Mouse (Mus musculus): ENCODE data around the gene Tob2. TPM values are rescaled to one million over a fixed set of nuclear protein-coding genes. Genes with fewer than 3 reads are reported as not detected.

Gene Tob2
- 14.6 and 14.7 TPM in 2 replicates for polyA plus RNA-seq (2016; fragmentation: Nextera tagmentation; extraction: Ambion mirVana)

DNA sequence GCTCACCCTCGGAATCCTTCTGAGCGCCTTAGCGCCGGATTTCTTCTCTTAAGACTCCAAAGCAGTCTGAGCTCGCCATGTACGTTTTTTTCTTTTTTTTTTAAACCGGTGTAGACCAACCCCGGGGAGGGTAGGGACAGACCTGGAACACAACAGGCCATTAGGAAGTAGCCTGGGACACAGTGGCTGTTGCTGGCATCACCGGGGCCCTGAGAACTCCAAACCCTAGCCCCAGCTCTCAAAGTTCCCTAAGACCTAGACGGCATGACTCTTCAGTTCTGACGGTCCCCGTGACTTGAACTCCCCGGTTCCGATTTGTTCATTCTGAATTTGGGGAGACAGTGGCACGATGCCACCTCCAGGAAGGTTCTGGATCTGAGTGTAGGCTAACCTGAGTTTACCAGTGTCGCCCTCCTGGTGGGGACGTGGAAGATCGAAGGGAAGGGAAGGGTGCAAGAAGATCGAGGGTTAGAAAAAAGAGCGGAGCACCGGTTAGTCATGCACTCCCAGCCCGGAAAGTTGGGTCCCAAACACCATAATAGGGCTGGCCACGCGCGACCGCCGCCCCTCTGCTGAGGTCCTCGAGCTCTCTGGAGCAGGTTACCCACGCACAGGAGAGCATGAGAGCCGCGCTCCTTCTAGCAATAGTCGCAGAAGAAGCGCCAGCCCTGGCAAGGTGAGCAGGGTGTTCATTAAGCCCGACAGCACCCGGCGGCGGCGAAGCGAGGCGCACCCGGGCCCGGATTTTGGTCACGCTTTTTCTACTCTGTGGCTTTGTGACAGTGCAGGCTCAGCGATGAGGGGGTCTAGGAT, at the start of gene Tob2:
Gene Tob2 (minus strand): TSS at position 280 of the 813 bp plus-strand sequence.
- ATAC-seq (ENCODE audit: insufficient number of reproducible peaks, low FRiP score): peak; percentile 27
- peak within 1 kb of the TSS; percentile 68 for H3K4me3 ChIP-seq
- H3K4me1 ChIP-seq (replicated peaks): peaks cover 10% of the 10 kb centered on the region
- WGBS: under 1% methylated on average over 44 of the region's 44 CpGs
- H3K27me3 ChIP-seq (replicated peaks): no peaks in the 10 kb centered on the region
- no peaks in the 10 kb centered on the region for H3K9me3 ChIP-seq (replicated peaks)
- H3K9ac ChIP-seq: peak within 1 kb of the TSS; percentile 85
- peak within 1 kb of the TSS; percentile 95 for H3K27ac ChIP-seq (ENCODE audit: poor library complexity, severe bottlenecking)
- peaks cover 13% of the 10 kb centered on the region for H3K36me3 ChIP-seq
- peak within 1 kb of the TSS; percentile 97 for H3K4me2 ChIP-seq

DNA sequence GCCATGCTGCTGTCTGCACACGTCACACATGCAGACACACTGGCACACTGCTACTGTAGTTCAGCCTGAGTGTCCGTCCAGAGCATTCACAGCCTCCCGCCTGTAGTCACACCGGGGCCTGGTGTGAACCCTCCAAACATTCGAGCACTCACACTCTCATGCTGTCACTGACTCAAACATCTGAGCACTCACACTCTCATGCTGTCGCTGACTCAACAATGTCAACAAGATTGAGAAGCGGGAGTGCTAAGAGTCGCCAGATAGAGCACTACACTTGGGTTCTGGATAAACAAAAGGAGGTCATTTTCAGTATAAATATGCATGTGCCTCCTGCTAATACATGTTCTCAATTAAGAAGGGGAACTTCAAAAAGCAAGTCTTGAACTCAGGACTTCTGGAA, 49.4 kb upstream of the Tob2 start:
- peaks cover 97% of the 10 kb centered on the region for H3K36me3 ChIP-seq
- 86% methylated on average over 8 of the region's 8 CpGs for WGBS
- no peak overlapping the region for H3K4me3 ChIP-seq
- H3K4me1 ChIP-seq (replicated peaks): no peaks in the 10 kb centered on the region
- H3K27ac ChIP-seq (ENCODE audit: poor library complexity, severe bottlenecking): no peak overlapping the region
- H3K27me3 ChIP-seq (replicated peaks): no peaks in the 10 kb centered on the region
- ATAC-seq (ENCODE audit: insufficient number of reproducible peaks, low FRiP score): no peak
- H3K9me3 ChIP-seq (replicated peaks): no peaks in the 10 kb centered on the region
- no peak overlapping the region for H3K9ac ChIP-seq
- H3K4me2 ChIP-seq: no peak overlapping the region

DNA sequence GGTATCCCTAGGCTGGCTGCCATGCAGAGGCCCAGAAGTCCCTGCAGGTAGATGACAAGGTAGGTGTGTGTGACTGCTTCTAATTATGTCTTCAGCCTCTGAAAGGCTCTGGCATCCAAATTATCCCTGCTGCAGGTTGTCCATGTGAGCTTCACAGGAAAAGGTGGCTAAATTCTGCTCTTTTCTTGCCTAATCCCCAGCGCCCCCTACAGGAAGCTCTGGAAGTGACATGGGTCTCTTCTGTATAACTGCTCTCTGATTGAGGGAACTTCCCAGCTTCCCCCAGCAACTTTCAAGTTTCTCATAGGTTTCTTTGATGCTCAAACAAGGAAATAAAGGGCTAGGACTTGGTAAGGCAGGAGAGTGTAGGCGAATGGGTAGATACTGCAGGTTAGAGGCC, 46.3 kb upstream of the Tob2 start:
- no peak overlapping the region for H3K4me3 ChIP-seq
- no peaks in the 10 kb centered on the region for H3K27me3 ChIP-seq (replicated peaks)
- no peak for ATAC-seq (ENCODE audit: insufficient number of reproducible peaks, low FRiP score)
- no peaks in the 10 kb centered on the region for H3K4me1 ChIP-seq (replicated peaks)
- H3K9me3 ChIP-seq (replicated peaks): no peaks in the 10 kb centered on the region
- no peak overlapping the region for H3K9ac ChIP-seq
- no peak overlapping the region for H3K27ac ChIP-seq (ENCODE audit: poor library complexity, severe bottlenecking)
- 37% methylated on average over 2 of the region's 2 CpGs for WGBS
- H3K4me2 ChIP-seq: no peak overlapping the region
- H3K36me3 ChIP-seq: peaks cover 97% of the 10 kb centered on the region

DNA sequence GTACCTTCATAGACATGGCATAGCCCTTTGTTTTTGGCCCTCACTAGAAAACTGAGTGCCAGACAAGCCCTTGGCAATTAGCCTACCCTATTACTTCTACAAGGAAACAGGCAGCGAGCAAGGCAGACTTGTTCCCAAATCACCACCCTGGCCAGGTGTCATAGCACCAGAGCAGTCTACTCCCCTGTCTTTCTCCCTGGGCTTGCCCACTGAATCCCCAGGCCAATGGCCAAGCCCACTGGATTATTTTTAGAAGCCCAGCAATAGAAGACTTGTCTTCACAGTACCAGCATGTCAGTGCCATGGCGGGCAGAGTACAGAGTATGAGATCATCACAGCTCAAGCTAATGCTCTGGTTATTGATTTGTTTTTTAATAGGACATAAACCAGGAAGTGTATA, 40.2 kb upstream of the Tob2 start:
- Histone ChIP-seq H3K4me2 (no peak overlapping the region), H3K9me3 (replicated peaks) (no peaks in the 10 kb centered on the region), H3K9ac (no peak overlapping the region), H3K36me3 (peaks cover 89% of the 10 kb centered on the region), H3K4me3 (no peak overlapping the region), H3K27me3 (replicated peaks) (no peaks in the 10 kb centered on the region), H3K27ac (ENCODE audit: poor library complexity, severe bottlenecking) (no peak overlapping the region), H3K4me1 (replicated peaks) (peaks cover 12% of the 10 kb centered on the region)
- ATAC-seq (ENCODE audit: insufficient number of reproducible peaks, low FRiP score): no peak
- WGBS: 71% methylated on average over 2 of the region's 2 CpGs

DNA sequence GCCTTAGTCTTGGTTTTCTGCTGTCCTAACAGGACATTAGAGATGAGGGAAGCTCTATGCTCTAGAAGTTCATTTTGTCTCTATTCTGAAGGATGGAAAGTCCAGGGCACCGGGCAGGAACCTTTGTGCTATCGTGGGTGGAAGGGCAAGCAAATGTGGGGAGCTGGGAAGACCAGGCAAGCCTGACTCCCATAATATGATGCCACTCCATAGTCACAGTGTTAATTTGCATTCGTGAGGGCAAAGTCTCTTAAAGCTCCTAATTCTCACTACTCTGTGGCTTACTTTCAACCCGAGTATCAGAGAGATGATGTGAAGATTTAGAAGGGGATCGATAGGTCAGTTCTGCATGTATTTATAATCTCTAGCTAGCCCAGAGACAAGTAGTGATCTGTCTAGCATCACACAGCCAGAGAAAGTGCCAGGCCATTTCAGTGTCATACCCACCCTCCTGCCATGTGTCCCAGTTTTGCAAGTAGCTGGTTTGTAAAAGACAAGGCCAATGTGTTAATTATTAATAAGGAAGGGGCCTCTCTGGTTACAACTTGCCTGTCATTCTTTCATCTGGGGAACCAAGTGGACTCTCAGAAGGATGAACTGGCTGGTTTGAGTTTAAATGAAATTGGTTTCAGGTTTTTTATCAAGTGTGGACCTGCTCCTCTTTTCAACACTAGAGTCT, 39.1 kb upstream of the Tob2 start:
- ATAC-seq (ENCODE audit: insufficient number of reproducible peaks, low FRiP score): no peak
- Histone ChIP-seq H3K4me1 (replicated peaks) (peaks cover 12% of the 10 kb centered on the region), H3K4me2 (no peak overlapping the region), H3K9ac (no peak overlapping the region), H3K36me3 (peaks cover 86% of the 10 kb centered on the region), H3K4me3 (no peak overlapping the region), H3K9me3 (replicated peaks) (no peaks in the 10 kb centered on the region), H3K27ac (ENCODE audit: poor library complexity, severe bottlenecking) (no peak overlapping the region), H3K27me3 (replicated peaks) (no peaks in the 10 kb centered on the region)
- WGBS: 90% methylated on average over 5 of the region's 5 CpGs

DNA sequence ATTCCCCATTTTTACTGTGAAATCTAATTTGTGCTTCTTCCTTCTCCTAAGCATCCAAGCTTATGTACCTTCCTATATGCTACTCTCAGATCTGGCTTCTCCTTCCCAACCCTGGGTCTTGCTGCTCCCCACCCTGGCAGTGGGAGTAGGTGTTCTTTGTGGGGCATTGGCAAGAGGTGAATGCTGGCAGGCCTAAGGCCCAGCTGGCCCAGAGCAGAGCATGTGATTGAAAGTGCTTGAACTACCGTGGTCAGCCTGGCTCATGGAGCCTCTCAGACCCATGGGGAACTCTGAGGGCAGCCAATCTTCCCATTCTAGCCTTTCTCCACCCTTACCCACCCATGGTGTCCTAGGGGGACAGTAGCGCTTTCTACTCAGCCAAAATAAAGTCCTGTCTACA, 37.8 kb upstream of the Tob2 start:
- WGBS: 93% methylated on average over 2 of the region's 2 CpGs
- Histone ChIP-seq H3K36me3 (peaks cover 85% of the 10 kb centered on the region), H3K9ac (no peak overlapping the region), H3K4me1 (replicated peaks) (peaks cover 17% of the 10 kb centered on the region), H3K27ac (ENCODE audit: poor library complexity, severe bottlenecking) (no peak overlapping the region), H3K4me3 (no peak overlapping the region), H3K9me3 (replicated peaks) (no peaks in the 10 kb centered on the region), H3K27me3 (replicated peaks) (no peaks in the 10 kb centered on the region), H3K4me2 (no peak overlapping the region)
- no peak for ATAC-seq (ENCODE audit: insufficient number of reproducible peaks, low FRiP score)

DNA sequence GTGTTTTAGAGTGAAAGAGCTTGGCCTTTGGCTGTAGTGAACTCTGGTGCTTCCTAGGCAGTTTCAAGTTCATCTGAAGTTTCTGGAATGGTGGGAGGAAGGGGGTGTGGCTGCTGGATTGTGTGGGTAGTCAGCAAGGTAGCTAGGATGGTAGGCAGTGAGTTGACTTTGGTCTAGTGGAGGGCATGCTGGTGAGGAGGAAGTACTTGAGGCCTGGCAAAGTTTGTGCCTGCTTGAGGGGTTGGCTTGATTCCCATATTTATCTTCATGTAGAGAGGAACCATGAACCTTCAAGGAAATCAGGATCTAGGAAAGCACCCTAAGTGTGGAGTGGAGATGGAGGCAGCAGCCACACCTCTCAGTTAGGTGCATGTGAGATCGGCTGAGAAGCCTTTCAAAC, 35.4 kb upstream of the Tob2 start:
- Histone ChIP-seq H3K4me3 (no peak overlapping the region), H3K27me3 (replicated peaks) (no peaks in the 10 kb centered on the region), H3K27ac (ENCODE audit: poor library complexity, severe bottlenecking) (no peak overlapping the region), H3K36me3 (peaks cover 89% of the 10 kb centered on the region), H3K4me2 (no peak overlapping the region), H3K9ac (no peak overlapping the region), H3K9me3 (replicated peaks) (no peaks in the 10 kb centered on the region), H3K4me1 (replicated peaks) (peaks cover 15% of the 10 kb centered on the region)
- 69% methylated on average over 1 of the region's 1 CpGs for WGBS
- ATAC-seq (ENCODE audit: insufficient number of reproducible peaks, low FRiP score): no peak

DNA sequence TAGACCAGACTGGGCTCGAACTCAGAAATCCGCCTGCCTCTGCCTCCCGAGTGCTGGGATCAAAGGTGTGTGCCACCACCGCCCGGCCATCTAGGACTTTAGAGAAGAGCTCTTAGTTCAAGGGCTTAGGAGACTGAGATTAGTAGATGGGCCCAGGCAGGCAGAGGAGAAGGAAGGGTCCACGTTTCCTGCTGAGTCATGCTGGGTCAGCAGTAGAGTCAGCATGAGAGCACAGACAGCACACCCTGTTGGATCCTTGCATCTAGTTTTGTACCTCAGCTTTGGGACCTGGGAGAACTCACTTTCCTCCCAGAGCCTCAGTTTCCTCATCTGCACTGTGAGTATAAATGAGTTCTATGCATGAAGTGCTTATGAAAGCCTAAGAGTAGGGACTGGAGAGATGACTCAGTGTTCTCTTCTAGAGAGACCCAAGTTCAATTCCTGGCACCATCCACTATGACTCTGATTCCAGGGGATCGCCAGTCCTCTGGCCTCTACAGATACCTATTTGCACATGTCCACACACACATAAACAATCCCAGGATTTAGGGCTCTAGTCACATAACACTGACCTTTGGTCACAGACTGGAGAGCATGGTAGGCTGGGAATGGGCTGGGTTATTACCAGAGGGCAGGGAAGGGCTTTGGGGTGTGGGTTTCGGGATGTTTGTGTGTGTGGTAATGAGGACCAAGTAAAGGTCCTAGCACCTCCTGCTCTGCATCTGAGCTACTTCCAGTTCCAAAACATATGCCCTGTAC, 33.4 kb upstream of the Tob2 start:
- Histone ChIP-seq H3K9me3 (replicated peaks) (no peaks in the 10 kb centered on the region), H3K4me1 (replicated peaks) (0 out of 2 replicates have a peak, but pooled peaks cover 11% of the 10 kb centered on the region), H3K4me2 (no peak overlapping the region), H3K9ac (no peak overlapping the region), H3K36me3 (peaks cover 79% of the 10 kb centered on the region), H3K27ac (ENCODE audit: poor library complexity, severe bottlenecking) (0 out of 2 replicates have a peak overlapping the region, but pooled peaks have one; percentile 26), H3K4me3 (no peak overlapping the region), H3K27me3 (replicated peaks) (no peaks in the 10 kb centered on the region)
- WGBS: 83% methylated on average over 8 of the region's 8 CpGs
- peak; percentile 86 for ATAC-seq (ENCODE audit: insufficient number of reproducible peaks, low FRiP score)

DNA sequence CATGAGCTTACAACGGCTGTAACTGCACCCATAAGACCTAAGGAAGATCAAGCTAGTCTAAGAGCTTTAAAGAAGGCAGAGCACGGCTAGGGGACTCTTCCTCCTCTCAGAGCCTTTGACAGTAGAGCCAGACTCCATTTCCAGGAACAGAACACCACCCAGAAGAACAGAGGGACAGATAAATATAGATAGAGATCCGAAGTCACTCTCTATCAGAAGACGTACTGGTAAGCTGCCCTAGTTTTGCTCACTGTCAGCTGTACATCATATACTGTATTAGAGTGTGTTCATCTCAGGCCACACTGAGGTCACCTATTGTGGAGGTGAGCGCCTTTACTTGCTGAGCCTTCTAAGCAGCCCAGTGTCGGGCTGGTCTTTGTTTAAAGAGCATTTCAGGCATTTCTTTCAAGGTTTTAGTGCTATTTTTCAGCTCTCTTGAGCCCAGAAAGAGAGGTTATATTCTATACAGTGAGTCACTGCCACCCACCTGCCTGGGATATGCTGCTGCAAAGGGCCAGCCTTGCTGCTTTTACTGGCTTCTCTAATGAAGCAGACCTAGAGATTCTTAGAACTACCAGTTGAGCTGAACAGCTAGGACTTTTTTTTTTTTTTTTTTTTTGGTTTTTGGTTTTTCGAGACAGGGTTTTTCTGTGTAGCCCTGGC, 32.7 kb upstream of the Tob2 start:
- Histone ChIP-seq H3K9me3 (replicated peaks) (no peaks in the 10 kb centered on the region), H3K4me2 (no peak overlapping the region), H3K27me3 (replicated peaks) (no peaks in the 10 kb centered on the region), H3K36me3 (peaks cover 72% of the 10 kb centered on the region), H3K27ac (ENCODE audit: poor library complexity, severe bottlenecking) (no peak overlapping the region), H3K9ac (no peak overlapping the region), H3K4me3 (no peak overlapping the region), H3K4me1 (replicated peaks) (peaks cover 16% of the 10 kb centered on the region; the same call in 1 of the 2 replicates)
- ATAC-seq (ENCODE audit: insufficient number of reproducible peaks, low FRiP score): no peak
- WGBS: 78% methylated on average over 7 of the region's 7 CpGs

DNA sequence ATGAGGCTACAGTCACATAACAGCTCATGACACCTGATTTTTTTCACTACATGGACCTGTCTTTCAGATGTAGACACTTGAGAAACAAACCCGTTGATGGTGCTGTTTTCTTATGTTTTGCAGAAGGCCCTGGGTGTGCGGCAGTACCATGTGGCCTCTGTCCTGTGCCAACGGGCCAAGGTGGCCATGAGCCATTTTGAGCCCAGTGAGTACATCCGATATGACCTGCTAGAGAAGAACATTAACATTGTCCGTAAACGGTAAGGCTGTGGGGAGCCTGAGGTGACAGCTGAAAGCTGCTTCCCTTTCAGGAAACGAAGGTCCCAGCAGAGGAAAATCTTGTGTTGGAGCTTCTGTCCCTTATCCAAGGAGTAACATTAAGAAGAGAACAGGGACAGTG, 30.6 kb upstream of the Tob2 start:
- Histone ChIP-seq H3K36me3 (peaks cover 58% of the 10 kb centered on the region), H3K4me3 (no peak overlapping the region), H3K27me3 (replicated peaks) (no peaks in the 10 kb centered on the region), H3K4me1 (replicated peaks) (peaks cover 25% of the 10 kb centered on the region), H3K9ac (no peak overlapping the region), H3K4me2 (no peak overlapping the region), H3K27ac (ENCODE audit: poor library complexity, severe bottlenecking) (no peak overlapping the region), H3K9me3 (replicated peaks) (no peaks in the 10 kb centered on the region)
- 89% methylated on average over 7 of the region's 7 CpGs for WGBS
- no peak for ATAC-seq (ENCODE audit: insufficient number of reproducible peaks, low FRiP score)

Measured in heart, embryonic 12.5 days (tissue).